Mouse (Mus musculus) naive thymus-derived CD4-positive, alpha-beta T cell, adult 2 months (primary cell): ENCODE results near the gene E130309D02Rik.
A peak's percentile ranks its signal among the peaks of the same experiment; 100 is the strongest.

ENCODE experiments used
- DNase-seq: peaks from one replicate; pipeline ENCODE4 v3.0.0-alpha.2; 2011; ENCODE audit warnings: low read depth

E130309D02Rik gene

DNA sequence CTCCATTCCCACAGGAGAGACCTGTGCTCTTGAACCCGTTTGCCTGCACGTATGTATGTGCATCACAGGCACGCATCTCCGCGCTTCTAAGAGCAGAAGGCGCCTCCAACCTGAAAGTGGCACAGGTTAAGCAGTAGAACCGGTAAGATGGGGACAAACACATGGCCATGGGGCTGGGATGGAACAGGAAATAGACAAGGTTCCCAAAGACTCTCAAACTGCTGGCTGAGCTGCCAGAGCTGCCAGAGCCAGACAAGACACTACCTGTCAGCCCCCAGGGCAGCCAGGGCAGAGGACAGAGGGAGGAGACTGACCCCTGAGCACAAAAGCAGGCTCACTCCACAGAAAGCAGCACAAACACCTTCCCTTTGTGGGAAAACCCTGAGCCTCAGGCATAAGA, 5.2 kb downstream of the E130309D02Rik start:
- no peak for DNase-seq

DNA sequence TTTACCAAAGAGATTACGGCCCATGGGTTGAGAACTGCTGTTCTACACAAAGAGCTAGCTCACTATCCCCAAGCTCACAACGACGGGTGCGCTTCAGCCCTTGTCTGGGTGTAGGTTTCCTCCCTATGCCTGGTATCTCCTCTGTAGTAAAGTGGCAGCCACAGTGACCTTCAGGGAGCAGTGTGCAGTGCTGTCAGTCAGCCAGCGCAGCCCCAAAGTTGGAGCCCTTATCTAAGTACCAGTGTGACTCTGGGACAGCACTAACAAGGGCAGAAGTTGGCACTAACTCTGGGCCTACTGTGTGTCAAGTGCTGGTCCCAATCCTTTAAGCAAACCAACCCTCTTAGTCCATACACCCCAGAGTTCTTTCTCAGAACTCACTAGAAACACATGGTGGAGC, 6.3 kb downstream of the E130309D02Rik start:
- DNase-seq: no peak

DNA sequence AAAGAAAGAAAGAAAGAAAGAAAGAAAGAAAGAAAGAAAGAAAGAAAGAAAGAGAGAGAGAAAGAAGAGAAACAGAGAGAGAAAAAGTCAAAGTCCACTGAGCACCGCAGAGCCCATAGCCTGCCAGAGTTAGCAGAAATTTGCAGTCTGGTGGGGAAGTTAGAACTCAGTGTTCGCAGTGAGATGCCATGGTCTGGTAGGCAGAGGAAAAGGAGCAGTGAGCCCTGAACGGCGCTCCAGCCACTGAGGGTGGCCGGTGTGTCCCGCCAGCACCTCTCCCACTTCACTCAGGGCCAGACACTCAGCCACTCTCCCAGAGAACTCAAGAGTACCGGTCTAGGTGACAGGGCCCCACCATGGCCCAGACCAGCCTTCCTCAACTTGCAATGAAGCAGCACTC, 10.9 kb downstream of the E130309D02Rik start:
- no peak for DNase-seq

DNA sequence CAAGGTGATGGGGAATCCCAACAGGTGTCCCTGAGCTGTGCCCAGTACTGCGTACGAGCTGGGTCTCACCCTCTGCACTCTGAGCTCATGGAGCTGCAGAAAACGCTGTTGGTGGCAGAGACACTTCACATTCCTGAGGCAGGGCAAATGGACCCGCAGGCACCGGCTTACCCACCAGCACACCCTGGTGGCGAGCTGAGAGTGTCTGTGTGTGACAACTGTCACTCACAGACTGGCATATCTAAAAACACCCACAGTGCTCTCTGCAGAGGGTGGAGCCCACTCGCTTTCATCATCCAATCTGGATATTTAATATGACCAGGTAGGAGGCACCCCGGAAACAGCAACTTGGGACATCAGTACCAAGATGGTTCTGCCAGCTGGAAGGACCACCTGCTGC, 13.9 kb downstream of the E130309D02Rik start:
- no peak for DNase-seq

DNA sequence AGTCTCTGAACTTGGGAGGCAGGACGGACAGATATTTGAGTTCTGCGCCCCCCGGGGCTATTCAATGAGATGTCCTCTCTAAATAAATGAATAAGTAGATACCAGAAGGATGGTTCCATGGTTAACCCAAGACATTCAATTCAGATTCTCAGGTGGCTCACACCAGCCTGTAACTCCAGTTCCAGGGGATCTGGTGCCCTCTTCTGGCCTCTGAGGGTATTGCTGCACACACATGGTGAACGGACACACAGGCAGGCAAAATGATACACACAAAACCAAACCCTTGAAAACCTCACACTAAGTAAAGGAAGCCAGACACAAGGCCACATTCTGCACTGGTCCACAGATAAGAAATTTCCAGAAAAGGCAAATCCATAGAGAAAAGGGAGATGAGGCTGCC, 15.5 kb downstream of the E130309D02Rik start:
- DNase-seq: peak; percentile 44

DNA sequence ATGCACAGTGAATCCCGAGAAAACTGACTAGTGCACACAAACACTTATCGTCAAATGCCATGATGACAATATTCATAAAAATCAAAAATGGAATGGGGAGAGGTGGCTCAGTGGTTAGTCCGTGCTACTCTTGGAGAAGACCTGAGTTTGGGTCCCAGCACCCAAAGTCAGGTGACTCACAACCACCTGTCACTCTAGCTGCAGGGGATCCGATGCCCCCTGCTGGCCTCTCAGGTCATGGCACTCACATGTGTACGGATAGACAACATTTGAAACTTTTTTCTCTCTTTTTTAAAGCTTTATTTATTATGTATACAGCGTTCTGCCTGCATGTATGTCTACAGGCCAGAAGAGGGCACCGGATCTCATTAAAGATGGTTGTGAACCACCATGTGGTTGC, 16.8 kb downstream of the E130309D02Rik start:
- DNase-seq: no peak

DNA sequence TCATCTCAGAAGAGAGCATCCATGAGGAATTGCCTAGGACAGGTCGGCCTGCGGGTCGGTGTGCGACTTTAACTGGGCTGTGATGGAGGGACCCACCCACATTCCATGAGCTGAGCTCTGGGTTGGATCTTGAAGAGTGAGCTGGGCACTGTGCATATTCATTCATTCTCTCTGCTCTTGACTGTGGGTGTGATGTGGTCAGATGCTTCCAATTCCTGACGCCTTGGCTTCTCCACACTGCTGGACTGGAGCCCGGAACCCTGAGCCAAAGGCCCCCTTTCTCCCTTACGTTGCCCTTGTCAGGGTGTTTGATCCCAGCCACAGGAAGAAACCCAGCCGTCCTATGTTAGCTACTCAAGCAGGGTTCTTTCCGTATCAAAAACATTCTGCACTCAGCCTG, 17.2 kb downstream of the E130309D02Rik start:
- no peak for DNase-seq

DNA sequence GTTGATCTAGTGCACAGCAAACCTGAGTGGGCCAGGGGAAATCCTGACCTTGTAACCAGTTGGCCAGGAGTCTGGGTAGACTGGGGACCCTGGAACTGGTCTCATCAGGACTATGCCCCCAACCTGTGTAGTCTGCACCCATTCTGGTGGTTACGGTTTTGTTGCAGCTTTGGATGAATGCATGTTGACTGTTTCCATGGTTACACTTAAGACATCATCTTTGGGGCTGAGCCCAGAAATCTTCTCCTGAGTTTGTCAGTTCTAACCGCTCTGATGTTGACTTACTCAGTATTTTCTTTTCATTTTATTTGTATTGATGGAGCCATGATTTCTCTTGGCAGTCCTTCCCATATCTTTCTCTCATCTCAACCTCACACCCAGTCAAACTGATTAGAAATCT, 19.8 kb downstream of the E130309D02Rik start:
- no peak for DNase-seq

DNA sequence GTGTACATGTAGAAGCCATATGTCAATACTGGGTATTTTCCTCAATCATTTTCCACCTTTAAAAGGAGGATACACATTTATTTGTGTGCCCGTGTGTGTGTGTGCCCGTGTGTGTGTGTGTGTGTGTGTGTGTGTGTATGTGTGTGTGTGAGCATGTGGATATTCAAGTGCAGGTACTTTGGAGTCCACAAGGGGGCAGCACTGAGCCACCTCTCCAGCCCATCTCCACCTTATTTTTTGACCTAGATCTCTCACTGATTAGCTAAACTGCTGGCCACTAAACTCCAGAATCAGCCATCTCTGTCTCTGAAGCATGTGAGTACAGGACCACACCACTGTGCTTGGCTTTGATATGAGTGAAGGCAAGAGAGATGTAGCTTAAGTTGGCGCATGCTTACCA, 20.3 kb downstream of the E130309D02Rik start:
- DNase-seq: no peak

DNA sequence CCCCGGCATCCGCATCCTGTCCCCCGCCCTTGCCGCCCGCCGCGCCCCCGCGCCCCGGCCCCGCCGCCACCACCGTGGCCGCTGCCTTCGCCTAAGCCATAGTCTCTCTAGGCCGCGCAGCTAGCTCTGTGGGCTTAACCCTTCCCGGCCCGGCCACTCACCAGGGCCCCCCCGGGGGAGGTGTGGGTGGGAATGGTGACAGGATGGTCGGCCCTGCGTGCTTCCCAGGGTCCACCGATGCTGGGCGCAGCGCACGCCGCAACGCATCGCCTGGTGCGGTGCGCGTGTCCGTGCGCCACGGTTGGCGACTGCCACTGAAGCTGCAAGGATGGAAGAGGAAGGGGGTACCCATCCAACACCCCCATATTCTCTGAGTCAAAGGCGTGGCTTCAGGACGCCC, 21.8 kb downstream of the E130309D02Rik start, which contains the start of gene Zfp853:
Gene Zfp853 (minus strand): TSS at position 220 of the 400 bp plus-strand sequence.
- DNase-seq: no peak

DNA sequence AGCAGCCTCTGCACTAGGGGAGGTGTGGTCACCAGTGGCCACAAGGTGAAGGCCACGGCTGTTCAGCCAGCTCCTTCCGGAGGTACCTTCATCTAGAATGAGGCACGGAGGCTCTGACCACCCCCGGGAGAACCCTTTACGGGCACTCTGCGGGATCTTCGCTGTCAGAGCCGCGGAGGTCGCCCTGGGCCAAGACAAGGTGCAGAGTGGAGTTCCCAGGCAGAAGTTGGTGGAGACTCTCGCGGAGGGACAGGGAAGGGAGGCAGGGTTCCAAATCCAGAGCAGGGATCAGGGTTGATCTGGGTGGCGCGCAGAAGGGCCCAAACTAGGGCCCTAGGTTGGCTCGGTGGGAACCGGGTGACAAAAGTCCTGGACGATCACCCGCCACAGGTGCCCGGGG, 22.3 kb downstream of the E130309D02Rik start:
- DNase-seq: no peak

DNA sequence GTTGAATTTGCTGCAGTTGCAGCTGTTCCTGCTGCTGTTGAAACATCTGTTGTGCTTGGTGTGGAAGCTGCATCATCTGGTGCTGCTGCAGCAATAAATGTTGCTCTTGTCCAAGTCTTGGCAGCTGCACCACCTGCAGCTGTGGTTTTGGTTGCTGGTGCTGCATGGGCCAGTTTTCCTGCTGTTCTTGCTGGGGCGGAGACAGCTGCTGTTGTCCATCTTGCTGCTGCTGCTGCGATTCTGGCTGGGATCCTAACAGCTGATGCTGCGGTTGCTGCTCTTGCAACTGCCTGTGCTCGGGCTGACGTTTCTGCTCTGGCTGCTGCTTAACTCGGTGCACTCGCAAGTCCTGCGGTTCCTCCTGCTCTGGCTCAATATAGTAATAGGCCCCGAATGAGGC, 25.9 kb downstream of the E130309D02Rik start:
- DNase-seq: no peak

DNA sequence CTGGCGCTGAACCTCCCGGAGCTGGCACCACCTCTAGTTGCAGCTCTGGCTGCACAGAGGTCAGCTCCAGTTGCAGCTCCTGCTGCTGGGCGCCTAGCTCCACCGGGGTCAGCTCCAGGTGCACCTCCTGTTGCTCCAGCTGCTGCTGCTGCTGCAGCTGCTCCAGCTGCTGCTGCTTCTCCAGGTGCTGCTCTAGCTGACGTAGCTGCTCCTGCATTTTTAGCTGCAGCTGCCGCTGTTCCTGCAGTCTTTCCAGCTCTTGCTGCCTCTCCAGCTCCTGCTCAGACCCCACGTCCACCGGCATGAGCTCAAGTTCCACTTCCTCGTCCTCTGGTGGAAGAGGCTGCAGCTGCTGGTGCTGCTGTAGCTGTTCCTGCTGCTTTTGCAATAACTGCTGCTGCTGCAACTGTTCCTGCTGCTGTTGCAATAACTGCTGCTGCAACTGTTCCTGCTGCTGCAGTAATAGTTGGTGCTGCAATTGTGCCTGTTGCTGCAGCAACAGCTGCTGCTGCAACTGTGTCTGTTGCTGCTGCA, 26.7 kb downstream of the E130309D02Rik start:
- no peak for DNase-seq

DNA sequence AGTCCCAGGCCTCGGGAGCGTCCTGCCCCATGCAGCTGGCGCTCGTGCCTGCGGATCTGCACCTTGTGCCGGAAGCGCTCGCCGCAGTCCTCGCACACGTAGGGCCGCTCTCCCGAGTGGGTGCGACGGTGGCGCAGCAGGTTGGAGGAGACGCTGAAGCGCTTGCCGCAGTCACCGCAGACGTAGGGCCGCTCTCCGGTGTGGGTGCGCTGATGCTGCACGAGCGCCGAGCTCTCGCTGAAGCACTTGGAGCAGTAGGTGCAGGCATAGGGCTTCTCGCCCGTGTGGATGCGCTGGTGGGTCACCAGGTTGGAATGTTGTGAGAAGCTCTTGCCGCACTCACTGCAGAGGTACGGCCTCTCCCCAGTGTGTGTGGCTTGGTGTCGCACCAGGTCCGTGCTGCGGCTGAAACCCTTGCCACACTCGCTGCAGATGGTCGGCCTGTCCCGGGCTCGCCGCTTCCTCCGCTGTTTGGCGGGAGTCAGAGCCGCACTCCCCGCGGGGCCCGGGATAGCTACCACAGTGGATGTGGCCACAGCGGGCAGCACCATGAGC, 27.3 kb downstream of the E130309D02Rik start:
- DNase-seq: no peak

DNA sequence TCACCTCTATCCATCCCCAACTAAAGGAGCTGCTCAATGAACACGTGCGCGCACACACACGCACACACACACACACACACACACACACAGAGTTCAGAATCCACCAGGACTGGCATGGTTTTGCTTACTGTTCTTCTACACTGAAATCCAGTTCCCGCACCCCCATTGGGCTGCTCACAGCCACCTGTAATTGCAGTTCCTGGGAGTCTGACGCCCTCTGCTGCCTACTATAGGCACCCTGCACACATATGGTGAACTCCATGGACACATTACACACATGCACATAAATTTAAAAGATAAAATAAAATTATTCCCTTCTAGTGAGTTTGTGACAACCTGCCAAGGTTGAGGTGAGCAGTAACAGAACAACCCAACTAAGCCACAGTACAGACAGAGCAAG, 30.4 kb downstream of the E130309D02Rik start:
- no peak for DNase-seq

DNA sequence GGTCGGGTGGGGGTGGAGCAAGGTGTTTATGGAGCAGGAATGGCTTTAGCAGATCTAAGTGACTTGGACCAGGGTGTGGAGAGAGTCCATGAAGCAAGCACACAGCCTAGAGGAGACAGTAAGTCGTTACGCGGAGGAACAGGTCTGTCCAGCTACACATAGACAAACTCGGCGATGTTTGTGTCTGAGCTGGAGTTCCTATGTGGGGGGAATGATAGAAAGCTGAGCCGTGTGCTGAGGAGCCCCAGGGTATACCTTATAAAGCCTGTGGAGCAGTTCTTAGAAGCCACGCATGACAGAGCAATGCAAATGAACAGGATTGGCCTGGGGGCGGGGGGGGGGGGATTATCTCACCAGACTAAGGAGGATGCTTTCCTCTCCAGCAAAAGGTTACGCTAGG, 35.9 kb downstream of the E130309D02Rik start:
- DNase-seq: no peak

DNA sequence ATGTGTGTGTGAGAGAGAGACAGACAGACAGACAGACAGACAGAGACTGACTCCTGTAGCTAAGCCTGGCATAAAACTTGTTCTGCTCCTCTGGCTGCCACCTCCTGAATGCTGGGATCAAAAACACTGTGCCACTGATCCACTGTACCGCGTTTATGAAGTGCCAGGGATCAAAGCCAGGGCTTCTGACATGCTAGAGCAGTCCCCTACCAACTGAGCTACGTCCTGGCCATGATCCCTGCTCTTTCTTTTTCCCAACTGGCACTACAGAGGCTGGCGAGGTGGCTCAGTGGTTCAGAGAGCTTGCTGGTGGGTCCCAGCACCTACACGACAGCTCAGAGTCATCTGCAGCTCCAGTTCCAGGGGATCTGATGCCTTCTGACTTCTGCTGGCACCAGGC, 39.4 kb downstream of the E130309D02Rik start:
- DNase-seq: no peak

DNA sequence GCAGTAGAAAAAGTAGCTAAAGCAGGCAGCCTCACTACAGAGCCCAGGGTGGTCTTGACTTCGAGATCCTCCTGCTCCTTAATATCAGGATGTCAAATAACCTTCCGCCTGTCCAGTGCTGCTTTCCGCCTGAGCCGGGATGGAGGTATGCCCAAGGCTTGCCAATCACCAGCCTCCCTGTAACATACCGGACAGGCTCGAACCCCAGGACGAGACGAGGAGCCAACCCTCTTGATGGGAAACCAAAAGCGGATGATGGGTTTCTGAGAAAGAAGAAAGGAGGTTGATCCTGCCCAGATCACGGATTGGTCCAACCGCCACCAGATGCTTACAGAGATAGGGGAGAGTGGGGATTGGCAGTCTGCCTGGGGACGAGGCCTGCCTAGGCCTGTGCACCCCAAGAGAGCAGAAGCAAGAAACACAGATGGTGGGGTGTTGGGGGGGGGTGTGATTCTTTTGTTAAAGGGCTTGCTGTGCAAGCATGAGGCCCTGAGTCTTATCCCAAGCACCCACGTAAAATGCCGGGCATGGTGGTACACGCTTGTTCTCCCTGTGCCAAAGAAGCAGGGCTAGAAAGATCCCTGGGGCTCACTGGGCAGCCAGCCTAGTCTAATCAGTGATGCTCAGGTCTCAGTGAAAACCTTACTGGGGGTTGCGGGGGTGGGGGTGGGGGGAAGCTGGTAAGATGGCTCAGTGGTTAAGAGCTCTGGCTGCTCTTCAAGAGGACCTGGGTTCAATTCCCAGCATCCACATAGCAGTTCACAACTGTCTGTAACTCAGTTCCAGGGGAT, 42.4 kb downstream of the E130309D02Rik start:
- DNase-seq: no peak

DNA sequence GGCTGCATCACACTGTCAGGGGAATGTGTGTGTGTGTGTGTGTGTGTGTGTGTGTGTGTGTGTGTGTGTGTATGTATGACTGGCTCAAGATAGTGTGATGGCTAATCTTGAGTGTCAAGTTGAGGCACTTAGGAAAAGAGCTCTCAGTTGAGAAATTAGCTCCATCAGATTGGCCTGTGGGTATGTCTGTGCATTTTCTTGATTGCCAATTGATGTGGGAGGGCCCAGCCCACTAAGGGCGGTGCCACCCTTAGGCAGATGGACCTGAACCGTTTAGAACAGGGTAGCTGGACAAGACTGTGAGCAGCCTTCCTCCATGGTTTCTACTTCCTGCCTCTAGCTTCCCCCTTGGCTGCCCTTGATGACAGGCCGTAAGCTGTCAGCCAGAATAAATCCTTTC, 43.1 kb downstream of the E130309D02Rik start:
- no peak for DNase-seq

DNA sequence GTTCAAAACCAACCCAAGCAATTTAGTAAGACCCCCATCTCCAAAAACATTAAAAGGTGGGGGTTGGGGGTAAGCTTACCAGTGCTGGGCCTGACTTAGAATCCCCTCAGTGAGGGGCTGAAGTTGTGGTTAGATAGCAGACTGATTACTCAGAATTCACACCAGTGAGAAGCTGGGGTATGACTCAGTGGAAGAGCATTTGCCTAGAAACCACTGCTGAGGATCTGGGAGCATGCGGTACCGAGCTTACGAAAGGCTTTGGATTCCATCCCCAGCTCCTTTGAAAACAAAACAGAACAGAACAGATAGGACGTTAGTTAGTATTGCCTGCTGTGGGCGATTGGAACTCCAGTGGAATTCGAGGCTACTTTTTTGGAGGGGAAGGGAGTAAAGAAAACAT, 43.5 kb downstream of the E130309D02Rik start:
- DNase-seq: no peak

DNA sequence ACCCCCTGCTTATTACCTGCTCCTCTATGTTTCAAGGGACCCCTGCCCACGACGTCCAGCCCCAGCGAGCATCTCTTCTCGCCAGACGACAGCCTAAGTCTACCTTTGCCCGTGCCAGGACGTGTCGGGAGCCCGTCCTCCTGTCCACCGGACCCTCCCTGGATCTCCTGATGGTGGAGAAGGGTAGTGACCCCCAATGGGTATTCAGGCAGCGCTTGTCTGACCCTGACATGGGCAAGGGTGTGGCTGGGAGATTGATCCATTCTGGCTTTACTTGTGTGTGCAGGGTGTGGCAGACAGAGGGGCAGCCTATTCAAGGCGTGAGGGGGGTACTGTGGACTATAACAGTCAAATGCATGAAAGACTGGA, 45.0 kb downstream of the E130309D02Rik start:
- DNase-seq: no peak

DNA sequence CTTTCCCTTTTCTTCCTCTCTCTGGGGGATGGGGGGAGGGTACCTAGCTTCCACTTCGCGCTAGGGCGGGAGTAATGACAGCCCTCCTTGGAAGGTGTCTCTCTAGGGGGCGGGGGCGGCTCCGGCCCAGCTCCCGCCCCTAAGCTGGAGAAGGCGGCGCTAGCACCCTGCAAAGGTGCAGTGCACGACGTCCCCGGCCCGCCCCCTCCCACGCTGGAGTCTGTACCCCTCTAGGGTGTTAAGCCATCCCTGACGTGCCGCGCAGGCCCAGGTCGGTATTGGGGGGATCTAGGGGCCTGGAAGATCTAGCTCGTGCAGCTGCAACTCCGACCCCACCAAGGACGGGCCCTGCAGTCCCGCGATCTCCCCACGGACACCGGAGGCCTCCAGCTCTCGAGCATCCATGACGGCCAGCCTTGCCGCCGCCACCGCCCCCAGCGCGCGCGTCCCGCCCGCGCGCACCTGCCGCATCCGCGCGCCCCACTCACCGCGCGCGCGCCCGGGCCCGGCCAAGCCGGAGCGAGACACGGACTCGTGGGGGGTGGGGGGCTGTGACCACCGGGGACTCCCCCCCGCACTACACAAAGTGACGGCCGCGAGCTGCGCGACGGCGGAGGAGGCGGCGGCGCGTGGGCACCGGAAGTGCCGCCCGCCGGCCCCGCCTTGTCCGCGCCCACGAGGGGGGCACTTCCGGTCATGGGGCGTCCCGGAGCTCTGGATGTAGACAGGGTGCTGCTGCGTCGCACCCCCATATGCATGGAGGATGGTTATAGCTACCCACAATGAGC, 45.6 kb downstream of the E130309D02Rik start, which contains the start of gene Zfp316:
Gene Zfp316 (minus strand): TSS at position 660 of the 788 bp plus-strand sequence.
- peak; percentile 44 for DNase-seq

DNA sequence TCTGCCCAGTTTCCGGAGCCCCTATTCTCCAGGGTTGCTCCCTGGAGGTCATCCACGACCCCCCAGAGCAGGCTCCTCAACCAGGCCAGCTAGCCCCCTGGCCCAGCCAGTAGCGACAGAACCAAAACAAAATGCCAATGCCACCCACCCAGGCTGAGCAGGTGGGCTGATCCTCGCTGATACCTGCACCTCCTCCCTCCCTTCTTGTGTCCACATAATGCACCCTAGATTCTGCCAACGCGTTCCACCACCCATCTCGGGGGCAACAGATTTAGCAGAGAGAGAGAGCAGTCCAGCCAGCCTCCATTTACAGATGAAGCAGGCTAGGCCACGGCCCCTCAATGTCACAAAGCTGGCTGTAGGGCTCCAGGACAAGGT, 46.2 kb downstream of the E130309D02Rik start:
- no peak for DNase-seq
